Mouse (Mus musculus): ENCODE measurements around the gene Aco2.
"Not testable (repeated sequence)": the region's sequence is repeated elsewhere in the genome, so short reads cannot be mapped to it uniquely, and the experiment has no call there.

Aco2 gene

DNA sequence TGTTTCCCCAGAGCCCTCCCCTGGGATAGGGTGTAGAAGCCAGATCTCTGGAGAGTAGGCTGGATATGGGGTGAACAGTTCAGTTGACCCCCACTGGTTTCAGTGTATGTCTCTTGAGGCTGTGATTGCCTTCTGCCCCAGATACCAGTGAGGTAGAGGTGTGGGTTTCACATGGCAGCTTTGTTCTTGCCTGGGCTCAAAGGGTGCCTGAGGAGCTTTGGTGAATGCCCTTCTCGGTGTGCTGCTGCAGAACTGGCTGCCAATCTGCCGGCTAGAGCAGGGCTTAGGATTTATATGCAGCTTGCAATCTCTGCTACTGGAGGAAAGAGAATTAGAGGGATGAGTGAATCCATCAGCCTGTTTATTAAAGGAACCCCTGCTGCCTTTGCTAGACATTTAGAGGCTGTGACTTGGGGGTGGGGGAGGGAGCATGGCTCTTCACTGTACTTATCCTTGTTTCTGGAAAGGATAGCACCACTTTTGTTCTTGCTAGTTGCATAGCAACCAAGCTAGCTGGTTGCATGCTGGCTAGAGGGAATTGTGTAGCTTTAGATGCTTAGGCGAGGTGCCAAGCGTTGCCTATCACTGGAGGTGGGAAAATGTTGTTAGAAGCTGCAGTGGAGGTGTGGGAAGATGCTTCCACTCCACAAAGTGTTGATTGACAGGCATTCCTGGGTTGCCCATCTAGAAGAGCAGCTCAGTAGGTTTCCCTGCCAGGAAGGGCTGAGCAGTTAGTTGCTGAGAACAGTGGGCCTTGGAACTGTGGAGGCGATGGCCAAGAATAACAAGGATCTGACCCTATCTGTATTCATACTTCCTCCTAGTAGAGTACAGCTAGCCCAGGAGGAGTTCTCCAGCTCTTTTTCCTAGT is 7.7 kb downstream of the Aco2 start:
- DNase-seq (ENCODE audit: low read depth, low spot score) = no peak

DNA sequence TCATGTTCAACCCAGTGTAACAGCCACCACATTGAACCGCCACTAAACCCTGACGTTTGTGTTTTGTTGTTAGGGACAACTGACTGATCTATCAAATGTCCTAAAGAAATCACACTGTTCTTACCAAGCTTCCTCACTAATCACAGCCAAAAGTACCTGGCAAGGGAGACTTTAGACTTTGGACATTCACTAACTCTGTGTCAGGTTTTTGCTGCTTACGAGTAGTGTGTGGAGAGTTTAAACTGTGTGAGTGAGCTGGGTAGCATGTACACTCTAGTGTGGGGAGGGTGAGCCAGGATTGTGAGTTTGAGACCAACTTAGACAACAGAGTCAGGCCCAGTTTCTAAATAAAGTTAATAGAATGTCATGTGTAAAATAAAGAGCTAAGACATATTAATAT is 10.2 kb downstream of the Aco2 start:
- DNase-seq (ENCODE audit: low read depth, low spot score) = no peak

DNA sequence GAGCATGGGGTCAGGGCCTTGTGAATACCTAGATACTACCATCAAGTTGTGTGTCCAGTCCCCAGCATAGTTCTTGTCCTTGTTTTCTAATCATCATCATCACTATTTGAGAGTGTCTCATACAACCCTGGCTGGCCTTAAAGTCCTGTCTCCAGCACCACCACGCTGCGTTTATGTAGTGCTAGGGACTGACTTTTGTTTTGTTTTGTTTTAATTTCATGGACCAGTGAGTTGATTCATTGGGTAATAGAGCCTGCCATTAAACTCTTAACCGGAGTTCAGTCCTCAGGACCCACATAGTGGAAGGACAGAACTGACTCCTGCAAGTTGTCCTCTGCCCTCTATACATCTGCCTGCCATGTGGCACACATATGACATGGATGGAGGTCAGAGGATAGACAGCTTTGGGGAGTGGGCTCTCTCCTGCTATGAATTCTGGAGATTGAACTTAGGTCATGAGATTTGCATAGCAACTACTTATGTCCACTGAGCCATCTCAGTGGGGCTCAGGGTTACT is 13.4 kb downstream of the Aco2 start:
- DNase-seq (ENCODE audit: low read depth, low spot score) = no peak

DNA sequence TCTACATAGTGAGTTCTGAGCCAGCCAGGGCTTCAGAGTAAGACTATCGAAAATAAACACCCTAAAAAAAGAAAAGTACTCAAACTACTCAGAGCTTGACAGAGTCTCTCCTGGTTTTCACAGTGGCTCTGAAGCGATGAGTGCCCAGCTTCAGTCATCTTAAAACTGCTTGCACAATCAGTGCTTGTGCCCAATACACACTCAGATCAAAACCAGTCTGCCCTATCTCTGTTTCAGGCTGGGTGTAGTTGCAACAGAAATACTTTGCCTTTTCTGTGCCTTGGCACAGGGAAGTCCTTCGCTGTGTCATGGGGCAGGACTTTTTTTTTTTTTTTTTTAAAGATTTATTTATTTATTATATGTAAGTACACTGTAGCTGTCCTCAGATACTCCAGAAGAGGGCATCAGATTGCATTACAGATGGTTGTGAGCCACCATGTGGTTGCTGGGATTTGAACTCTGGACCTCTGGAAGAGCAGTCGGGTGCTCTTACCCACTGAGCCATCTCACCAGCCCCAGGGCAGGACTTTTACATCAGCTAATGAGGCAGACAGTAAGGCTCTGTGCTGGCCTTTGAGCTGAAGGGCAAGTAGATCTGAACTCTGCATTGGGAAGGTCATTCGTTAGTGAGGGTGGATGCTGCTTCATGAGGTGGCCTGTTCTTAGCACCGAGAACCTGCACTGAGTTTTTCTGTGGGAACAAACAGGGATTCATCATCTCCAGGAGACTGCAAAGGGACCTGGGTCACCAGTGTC is 14.9 kb downstream of the Aco2 start:
- no peak for DNase-seq (ENCODE audit: low read depth, low spot score)

DNA sequence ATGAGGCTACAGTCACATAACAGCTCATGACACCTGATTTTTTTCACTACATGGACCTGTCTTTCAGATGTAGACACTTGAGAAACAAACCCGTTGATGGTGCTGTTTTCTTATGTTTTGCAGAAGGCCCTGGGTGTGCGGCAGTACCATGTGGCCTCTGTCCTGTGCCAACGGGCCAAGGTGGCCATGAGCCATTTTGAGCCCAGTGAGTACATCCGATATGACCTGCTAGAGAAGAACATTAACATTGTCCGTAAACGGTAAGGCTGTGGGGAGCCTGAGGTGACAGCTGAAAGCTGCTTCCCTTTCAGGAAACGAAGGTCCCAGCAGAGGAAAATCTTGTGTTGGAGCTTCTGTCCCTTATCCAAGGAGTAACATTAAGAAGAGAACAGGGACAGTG is 17.1 kb downstream of the Aco2 start:
- no peak for DNase-seq (ENCODE audit: low read depth, low spot score)

DNA sequence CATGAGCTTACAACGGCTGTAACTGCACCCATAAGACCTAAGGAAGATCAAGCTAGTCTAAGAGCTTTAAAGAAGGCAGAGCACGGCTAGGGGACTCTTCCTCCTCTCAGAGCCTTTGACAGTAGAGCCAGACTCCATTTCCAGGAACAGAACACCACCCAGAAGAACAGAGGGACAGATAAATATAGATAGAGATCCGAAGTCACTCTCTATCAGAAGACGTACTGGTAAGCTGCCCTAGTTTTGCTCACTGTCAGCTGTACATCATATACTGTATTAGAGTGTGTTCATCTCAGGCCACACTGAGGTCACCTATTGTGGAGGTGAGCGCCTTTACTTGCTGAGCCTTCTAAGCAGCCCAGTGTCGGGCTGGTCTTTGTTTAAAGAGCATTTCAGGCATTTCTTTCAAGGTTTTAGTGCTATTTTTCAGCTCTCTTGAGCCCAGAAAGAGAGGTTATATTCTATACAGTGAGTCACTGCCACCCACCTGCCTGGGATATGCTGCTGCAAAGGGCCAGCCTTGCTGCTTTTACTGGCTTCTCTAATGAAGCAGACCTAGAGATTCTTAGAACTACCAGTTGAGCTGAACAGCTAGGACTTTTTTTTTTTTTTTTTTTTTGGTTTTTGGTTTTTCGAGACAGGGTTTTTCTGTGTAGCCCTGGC is 19.2 kb downstream of the Aco2 start:
- DNase-seq (ENCODE audit: low read depth, low spot score) = no peak

DNA sequence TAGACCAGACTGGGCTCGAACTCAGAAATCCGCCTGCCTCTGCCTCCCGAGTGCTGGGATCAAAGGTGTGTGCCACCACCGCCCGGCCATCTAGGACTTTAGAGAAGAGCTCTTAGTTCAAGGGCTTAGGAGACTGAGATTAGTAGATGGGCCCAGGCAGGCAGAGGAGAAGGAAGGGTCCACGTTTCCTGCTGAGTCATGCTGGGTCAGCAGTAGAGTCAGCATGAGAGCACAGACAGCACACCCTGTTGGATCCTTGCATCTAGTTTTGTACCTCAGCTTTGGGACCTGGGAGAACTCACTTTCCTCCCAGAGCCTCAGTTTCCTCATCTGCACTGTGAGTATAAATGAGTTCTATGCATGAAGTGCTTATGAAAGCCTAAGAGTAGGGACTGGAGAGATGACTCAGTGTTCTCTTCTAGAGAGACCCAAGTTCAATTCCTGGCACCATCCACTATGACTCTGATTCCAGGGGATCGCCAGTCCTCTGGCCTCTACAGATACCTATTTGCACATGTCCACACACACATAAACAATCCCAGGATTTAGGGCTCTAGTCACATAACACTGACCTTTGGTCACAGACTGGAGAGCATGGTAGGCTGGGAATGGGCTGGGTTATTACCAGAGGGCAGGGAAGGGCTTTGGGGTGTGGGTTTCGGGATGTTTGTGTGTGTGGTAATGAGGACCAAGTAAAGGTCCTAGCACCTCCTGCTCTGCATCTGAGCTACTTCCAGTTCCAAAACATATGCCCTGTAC is 19.9 kb downstream of the Aco2 start:
- DNase-seq (ENCODE audit: low read depth, low spot score) = peak; percentile 7

DNA sequence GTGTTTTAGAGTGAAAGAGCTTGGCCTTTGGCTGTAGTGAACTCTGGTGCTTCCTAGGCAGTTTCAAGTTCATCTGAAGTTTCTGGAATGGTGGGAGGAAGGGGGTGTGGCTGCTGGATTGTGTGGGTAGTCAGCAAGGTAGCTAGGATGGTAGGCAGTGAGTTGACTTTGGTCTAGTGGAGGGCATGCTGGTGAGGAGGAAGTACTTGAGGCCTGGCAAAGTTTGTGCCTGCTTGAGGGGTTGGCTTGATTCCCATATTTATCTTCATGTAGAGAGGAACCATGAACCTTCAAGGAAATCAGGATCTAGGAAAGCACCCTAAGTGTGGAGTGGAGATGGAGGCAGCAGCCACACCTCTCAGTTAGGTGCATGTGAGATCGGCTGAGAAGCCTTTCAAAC is 21.9 kb downstream of the Aco2 start:
- DNase-seq (ENCODE audit: low read depth, low spot score) = no peak

DNA sequence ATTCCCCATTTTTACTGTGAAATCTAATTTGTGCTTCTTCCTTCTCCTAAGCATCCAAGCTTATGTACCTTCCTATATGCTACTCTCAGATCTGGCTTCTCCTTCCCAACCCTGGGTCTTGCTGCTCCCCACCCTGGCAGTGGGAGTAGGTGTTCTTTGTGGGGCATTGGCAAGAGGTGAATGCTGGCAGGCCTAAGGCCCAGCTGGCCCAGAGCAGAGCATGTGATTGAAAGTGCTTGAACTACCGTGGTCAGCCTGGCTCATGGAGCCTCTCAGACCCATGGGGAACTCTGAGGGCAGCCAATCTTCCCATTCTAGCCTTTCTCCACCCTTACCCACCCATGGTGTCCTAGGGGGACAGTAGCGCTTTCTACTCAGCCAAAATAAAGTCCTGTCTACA is 24.3 kb downstream of the Aco2 start:
- no peak for DNase-seq (ENCODE audit: low read depth, low spot score)

DNA sequence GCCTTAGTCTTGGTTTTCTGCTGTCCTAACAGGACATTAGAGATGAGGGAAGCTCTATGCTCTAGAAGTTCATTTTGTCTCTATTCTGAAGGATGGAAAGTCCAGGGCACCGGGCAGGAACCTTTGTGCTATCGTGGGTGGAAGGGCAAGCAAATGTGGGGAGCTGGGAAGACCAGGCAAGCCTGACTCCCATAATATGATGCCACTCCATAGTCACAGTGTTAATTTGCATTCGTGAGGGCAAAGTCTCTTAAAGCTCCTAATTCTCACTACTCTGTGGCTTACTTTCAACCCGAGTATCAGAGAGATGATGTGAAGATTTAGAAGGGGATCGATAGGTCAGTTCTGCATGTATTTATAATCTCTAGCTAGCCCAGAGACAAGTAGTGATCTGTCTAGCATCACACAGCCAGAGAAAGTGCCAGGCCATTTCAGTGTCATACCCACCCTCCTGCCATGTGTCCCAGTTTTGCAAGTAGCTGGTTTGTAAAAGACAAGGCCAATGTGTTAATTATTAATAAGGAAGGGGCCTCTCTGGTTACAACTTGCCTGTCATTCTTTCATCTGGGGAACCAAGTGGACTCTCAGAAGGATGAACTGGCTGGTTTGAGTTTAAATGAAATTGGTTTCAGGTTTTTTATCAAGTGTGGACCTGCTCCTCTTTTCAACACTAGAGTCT is 25.6 kb downstream of the Aco2 start:
- no peak for DNase-seq (ENCODE audit: low read depth, low spot score)

DNA sequence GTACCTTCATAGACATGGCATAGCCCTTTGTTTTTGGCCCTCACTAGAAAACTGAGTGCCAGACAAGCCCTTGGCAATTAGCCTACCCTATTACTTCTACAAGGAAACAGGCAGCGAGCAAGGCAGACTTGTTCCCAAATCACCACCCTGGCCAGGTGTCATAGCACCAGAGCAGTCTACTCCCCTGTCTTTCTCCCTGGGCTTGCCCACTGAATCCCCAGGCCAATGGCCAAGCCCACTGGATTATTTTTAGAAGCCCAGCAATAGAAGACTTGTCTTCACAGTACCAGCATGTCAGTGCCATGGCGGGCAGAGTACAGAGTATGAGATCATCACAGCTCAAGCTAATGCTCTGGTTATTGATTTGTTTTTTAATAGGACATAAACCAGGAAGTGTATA is 26.6 kb downstream of the Aco2 start:
- no peak for DNase-seq (ENCODE audit: low read depth, low spot score)

DNA sequence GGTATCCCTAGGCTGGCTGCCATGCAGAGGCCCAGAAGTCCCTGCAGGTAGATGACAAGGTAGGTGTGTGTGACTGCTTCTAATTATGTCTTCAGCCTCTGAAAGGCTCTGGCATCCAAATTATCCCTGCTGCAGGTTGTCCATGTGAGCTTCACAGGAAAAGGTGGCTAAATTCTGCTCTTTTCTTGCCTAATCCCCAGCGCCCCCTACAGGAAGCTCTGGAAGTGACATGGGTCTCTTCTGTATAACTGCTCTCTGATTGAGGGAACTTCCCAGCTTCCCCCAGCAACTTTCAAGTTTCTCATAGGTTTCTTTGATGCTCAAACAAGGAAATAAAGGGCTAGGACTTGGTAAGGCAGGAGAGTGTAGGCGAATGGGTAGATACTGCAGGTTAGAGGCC is 32.8 kb downstream of the Aco2 start:
- DNase-seq (ENCODE audit: low read depth, low spot score) = peak; percentile 29

DNA sequence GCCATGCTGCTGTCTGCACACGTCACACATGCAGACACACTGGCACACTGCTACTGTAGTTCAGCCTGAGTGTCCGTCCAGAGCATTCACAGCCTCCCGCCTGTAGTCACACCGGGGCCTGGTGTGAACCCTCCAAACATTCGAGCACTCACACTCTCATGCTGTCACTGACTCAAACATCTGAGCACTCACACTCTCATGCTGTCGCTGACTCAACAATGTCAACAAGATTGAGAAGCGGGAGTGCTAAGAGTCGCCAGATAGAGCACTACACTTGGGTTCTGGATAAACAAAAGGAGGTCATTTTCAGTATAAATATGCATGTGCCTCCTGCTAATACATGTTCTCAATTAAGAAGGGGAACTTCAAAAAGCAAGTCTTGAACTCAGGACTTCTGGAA is 35.8 kb downstream of the Aco2 start:
- no peak for DNase-seq (ENCODE audit: low read depth, low spot score)

DNA sequence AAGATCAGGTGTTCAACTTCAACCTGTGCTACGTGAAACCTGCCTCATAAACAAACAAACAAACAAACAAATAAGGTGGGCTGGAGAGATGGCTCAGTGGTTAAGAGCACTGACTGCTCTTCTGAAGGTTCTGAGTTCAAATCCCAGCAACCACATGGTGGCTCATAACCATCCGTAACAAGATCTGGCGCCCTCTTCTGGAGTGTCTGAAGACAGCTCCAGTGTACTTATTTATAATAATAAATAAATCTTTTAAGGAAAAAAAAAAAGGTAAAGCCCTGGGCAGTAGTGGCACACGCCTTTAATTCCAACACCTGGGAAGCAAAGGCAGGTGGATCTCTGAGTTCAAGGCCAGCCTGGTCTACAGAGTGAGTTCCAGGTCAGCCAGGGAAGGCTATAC is 36.7 kb downstream of the Aco2 start:
- not testable (repeated sequence) for DNase-seq (ENCODE audit: low read depth, low spot score)

DNA sequence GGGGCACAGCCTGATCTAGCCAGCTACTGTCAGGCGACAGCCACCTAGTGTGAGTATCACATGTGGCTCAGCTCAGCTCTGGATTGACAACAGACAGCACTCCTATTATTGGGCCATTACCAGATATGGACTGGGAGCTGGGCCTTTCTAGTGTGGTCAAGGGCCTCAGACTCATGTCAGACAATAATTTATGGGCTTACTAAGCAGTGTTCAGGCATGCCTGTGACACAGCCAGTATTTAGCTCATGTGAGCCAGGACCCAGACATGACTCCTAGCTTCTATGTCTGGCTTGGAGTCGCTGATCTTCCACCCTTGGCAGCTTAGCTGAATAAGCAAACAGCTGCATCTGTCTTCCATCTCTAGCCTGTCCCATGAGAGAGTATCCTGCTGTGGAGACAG is 40.4 kb downstream of the Aco2 start:
- no peak for DNase-seq (ENCODE audit: low read depth, low spot score)

DNA sequence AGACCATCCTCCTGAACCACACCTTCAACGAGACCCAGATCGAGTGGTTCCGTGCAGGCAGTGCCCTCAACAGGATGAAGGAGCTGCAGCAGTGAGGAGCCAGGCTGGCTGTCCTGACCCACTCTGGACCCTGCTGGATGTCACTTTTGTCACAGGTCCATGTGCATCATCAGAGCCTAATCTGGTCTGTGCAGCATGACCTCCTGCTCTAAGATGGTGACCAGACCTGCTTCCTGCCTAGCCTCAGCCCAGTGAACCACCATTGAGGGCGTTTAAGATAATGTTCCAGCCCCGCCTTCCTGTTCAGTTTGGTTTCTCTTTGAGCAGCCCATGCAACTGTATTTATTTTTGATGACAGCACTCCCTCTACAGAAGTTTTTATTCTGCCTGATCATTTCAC is 42.6 kb downstream of the Aco2 start:
- no peak for DNase-seq (ENCODE audit: low read depth, low spot score)

DNA sequence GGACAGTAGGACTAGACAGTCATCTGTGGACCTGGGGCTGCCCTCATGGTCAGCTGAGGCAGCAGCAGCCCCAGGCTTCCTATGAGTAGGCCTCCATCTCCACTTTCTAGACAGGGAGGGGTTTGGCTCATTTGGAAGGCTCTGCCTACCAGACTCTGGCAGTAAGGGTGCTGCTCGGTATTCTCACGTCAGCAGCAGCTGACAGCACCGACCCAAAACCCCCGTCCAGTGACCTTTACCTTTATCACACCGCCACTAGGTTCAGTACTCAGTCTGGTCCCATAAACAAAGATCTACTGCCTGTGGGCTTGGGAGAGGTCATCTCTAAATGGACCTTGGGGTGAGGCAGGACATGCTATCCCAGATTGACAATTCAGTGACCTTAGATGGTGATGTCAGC is 43.6 kb downstream of the Aco2 start:
- DNase-seq (ENCODE audit: low read depth, low spot score) = no peak

DNA sequence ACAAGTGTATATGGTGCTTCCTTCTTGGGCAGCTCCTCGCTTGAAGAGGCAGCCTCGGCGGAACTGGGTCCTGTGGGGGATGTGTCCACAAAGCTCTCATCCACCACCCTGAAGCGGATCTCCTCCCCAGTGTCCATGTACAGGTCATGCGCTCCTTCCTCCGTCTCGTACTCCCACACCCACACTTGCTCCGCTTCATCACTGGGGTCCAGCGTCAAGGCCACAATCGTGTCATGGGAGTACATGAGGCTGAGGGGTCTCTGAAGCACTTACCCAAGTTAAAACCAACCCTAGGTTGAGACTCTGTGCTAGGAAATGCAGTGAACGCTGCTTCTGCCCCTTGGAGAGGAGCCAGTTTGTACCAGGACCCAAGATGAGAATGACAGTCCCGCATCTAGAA is 45.1 kb downstream of the Aco2 start:
- DNase-seq (ENCODE audit: low read depth, low spot score) = no peak

DNA sequence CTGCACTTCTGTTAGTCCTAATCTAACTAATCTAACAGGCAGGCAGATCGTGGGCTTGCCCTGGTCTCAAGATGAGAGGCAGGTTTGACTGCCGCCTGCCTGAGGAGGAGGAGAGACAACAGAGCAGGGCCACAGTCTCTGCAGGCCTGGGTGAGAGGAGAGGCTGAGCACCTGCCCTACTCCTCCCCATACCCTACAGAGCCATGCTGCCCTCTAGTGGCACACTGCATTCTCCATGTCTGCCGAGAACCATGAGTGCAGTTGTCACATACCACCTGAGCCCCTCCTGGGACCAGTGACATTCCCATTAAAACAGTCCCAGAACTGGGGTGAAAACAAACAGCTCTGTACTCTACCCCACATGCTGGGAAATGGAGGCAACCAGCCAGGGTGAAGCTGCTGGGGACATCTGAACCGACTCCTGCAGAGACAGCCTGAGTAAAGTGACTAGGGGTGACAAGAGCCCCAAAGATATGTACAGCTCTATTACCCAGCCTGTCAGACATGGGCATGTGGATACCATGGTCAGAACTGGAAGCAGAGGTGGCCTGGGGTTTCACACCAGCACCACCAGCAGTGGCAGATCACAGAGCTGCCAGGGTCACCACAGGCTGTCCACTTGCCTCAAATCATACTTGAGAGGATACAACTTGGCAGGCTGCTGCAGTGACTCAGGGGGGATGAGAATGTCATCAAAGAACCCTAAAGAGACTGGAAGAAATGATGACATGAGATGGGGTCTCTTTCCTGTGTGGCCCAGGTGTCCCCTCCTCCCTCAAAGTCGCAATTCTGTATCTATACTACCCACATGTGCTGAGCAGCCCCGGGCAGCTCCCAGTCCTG is 45.7 kb downstream of the Aco2 start:
- peak; percentile 38 for DNase-seq (ENCODE audit: low read depth, low spot score)

DNA sequence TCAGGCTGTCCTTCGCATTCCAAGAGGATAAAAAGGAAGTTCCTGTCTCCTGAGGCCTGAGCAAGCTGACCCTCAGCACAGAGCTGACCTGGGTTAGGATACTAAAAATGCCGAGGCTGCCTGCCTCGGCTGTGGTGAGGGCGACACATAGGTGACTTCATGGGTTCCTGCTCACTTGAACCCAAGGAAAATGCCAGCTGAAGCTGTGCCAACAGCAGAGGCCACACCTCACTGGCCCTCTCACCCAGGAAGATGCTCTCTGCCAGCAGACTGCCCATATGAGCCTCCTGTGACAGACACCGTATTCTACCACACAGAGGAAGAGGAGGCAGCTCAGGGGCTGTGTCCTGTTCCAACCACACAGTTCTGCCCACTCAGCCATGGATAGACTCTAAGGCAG is 47.0 kb downstream of the Aco2 start:
- DNase-seq (ENCODE audit: low read depth, low spot score) = no peak
